Mouse (Mus musculus): ENCODE measurements around the gene Cryga.

Gene Cryga

DNA sequence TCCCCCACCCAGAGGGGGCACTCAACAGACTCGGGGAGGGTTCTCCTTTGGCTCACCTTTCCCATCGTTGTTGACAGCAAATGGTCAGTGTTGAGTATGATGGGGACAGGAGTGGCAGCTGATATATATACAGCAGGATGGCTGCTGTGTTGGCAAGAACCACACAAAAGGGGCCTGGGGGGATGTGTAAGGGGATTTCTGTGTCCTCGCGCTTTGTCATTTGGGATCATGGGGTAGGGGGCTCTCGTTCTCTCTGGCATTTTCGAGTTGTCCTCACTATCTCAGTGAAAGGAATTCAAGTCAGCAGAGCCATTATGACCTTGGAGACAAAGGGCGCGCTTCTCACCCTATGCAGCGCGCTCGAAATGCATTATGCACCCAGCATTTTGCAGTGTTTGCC lies at the start of gene Cryga:
TSS of gene Cryga (minus strand) at position 101 of the 400 bp plus-strand sequence.
- DNase-seq (ENCODE audit: low read depth, low spot score) = peak; percentile 27

DNA sequence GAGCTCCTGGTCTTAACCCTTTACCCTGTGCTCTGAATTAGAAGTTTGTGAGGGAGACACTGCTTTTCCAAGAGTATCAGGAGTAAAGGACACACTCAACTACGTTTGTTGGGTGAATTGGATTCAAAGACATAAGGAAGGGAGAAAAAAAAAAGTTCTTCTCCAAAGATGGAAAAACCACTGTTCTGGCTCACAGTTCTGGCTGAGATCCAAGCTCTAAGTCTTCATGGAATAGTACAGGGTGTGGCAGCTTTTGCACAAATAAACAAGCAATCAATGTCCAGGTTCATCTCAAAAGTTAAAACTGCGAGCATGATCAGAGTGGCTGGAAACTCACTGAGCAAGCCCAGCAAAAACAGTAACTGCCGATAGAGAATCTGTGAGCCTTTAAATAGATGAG lies 44.8 kb upstream of the Cryga start:
- DNase-seq (ENCODE audit: low read depth, low spot score) = no peak

DNA sequence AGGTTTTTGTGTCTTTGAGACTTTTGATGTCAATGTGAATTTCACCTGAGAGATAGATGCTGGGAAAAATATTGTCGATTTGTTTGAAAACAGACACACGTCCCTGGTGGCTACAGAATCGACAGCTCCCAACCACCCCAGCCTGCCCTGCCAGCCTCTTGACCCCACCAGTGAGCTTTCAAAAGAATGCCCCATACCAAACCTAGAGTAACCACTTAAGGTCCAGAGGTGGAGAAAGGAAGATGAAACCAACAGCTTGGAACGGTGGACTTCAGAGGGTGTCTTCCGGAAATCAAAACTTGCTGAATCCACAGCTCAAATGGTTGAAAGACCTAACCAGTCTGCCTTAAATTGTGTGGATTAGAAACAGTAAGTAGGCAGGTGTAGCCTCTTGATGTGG lies 44.2 kb upstream of the Cryga start:
- no peak for DNase-seq (ENCODE audit: low read depth, low spot score)

DNA sequence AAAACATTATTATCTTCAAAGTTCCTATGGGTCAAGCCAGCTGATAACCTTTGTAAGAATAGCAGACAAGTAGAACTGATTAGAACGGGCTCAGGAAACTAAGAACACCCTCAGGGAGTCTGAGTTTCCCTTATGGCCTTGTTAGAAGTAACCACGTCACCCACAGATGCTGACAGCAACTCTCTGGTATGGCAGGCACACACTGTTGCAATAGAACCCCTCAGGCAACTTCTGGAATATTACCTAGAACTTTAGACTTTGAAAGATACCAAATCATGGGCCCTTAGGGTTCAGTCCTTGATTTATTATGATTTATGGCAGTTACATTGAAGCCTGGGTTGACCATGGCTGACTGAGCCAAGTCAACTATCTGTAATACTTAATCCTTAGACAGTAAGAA lies 43.4 kb upstream of the Cryga start:
- DNase-seq (ENCODE audit: low read depth, low spot score) = no peak

DNA sequence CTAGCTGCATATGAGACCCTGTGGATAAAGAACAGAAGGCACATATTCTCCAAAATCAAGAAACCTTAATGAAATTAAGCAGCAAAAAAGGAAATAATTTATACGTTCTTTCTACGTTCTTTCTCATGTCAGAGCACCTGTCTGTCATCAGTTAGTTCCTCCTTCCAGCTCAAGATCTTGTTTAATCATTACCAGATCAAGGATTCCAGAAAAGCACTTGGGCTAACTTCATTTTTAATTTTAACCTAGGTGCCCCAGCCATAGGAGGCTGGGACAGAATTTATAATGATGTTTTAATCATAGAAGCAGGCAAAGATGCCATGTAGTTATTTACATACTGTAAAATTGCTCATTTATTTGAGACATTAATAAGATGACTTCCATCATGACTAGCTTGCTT lies 41.6 kb upstream of the Cryga start:
- DNase-seq (ENCODE audit: low read depth, low spot score) = no peak

DNA sequence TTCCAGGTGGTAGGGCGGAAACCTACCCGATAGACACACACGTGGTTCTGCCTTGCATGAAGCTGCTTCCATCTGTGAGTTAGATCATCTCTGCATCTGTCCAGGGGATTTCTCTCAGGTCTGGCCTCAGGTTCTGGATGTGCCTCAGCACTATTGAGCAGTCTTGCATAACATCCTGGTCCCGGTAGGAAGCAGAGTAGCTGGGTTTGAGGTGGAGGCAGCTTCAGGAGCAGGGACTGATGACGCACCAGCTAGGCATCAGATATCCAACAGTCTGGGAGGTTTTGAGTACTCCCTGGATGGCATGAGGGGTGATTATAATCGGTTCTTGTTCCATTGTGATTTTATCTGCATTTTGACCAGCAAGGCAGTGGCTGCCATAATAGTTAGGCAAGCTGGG lies 34.4 kb upstream of the Cryga start:
- DNase-seq (ENCODE audit: low read depth, low spot score) = no peak

DNA sequence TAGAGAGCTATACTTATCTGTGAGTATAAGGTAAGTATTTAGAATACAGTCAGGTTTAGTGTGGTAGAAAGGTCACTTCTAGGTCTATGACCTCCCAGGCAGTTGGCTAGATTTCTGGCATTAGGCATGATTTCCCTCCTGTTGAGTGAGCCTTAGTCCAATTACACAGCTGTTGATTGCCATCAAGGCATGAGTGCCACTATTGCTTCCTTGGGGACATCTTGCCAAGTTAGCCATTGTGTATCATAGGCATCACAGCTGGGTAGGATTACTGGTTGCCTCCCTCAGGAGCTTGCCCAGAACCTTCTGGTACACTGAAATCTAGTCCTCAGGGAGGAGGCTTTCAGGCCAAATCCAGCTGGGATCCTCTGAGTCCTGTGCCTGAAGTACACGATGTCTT lies 29.7 kb upstream of the Cryga start:
- no peak for DNase-seq (ENCODE audit: low read depth, low spot score)

DNA sequence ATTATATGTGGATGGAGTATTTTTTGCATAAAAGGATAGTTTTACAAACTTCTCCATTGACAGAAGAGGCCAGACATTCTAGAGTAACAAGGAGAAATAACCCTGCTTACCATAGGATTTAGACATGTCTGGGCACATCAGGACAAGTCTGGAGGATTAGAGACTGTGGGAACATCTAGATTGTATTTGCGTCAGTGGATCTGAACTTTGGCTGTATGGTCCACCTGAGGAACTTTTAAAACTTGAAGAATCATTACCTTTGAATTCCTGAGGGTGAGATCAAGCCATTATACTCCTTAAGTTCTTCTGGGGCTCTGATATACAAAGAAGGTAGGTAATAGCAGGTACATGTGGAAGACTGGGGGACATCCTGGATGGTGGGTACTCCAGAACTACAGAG lies 28.5 kb upstream of the Cryga start:
- no peak for DNase-seq (ENCODE audit: low read depth, low spot score)

DNA sequence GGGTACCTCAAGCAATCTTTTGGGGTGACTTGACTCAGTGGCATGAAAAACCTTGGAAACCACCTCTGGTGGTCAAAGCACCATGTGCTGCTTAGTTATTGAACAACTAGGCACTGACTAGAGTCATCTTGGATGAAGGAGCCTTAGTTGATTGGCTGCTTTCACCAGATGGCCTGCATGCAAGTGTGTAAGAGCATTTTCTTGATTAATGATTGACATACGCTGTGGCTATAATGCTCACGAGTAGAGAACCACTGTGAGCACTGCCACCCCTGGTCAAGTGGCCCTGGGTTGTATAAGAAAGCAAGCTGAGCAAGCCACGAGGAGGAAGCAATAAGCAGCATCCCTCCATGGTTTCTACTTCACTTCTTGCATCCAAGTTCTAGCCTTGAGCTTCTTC lies 27.1 kb upstream of the Cryga start:
- DNase-seq (ENCODE audit: low read depth, low spot score) = no peak

DNA sequence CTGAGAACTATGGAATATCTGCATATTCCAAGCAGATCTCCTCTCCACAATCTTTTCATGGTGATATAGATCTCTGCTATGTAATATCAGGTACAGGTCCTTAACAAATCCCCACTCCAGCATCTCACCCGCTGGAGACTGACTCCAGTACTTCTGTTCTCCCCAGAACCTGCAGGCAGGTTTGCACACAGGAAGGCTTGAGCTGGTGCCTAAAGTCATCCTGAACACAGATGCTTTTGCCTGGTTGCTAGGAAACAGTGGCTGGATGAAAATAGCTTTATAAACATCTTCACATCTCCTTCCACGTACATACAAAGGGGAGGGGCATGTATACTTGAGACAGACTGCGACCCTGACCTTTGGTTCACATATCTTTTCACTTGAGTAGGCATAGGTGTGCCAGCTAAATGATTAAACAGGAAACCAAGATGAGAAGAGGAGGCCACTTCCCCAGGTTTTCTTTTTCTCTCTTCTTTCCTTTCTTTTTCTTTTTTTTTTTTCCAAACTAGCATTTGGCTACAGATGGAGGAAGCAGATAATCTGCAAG lies 26.5 kb upstream of the Cryga start:
- no peak for DNase-seq (ENCODE audit: low read depth, low spot score)

DNA sequence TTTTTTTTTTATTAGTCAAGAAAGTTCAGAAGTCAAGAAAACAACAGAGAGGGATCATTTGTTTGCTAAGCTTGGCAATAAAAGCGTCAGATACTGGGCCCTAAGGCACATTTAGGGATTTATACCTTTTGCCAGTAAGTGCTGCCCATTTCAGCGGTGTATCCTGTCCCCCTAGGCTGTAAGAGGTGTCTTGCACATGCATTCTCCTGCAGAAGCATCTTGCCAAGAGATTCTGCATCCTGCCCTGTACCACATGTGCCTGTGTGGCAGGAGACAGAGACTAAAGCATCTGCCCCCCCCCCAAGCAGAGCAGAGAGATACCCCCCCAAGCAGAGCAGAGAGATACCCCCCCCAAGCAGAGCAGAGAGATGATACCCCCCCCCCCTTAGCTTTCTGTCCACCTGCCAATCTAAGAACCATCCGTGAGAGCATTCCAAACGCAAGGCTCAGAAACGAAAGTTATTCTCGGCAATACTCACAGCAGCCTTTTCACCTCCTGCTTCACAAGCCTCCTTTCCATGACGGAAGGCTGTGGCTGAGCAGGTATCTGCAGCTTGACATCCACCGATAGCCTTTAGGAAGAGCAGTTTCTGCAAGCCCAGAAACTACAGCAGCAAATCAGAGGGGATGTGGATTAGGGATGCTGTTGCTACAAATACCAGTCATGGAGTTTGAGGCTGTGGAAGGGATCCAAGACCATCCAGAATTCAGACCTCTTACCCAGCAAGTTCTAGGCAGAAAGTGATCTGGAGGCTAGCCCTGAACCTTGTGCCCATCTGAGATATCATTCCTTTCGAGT lies 19.6 kb upstream of the Cryga start, which contains the start of gene D630023F18Rik:
TSS of gene D630023F18Rik (minus strand) at position 641 of the 799 bp plus-strand sequence.
- DNase-seq (ENCODE audit: low read depth, low spot score) = no peak

DNA sequence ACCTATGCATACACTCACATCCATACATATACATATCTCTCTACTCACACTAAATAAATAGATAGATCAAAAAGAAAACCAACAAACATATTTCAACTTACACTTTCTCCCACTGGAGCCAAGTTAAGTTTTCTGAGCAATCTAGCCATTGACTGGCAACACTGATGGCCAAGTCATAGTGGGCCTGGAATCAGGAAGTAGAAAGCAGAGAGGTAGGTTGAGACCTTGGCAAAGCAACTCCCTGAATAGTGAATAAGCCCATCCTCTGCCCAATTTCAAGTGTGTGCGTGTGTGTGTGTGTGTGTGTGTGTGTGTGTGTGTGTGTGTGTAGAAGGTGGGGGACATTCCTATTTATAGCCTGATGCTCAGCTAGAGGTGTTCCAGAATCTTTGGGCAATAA lies 16.3 kb upstream of the Cryga start, which contains the start of gene Gm28845:
TSS of gene Gm28845 (minus strand) at position 121 of the 400 bp plus-strand sequence.
- no peak for DNase-seq (ENCODE audit: low read depth, low spot score)

DNA sequence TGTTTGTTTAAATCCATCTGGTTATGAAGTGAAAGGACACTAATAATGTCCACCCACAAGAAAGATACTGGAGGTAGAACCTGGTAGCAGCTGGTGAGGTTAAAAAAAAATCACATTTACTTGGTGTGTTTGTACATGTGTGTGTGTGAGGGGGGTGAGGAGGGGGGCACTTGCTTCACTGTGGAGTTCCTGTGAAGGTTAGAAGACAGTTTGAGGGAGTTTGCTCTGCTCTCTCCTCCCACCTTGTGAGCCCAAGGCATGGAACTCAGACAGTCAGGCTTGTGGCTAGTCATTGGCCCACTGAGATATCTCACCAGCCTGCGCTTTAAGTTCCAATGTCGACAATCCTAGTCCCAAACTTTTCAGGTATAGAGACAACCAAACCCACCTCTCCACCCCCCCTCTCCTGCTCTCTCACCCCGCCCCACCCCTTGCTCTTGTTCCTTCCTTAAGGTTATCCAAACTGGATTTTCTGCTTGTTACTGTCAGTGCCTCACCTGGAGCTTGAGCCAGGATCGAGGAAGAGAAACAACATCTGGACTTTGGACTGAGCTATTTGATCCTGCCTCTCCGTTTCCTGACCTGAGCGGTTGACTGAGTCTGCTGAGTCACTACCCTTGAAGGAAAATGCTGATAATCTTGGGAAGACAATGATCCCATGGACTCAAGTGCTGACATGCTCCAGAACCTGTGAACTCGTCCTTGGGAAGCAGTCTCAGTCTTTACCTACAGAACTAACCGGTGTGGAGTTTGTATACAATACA lies 15.2 kb upstream of the Cryga start:
- peak; percentile 24 for DNase-seq (ENCODE audit: low read depth, low spot score)

DNA sequence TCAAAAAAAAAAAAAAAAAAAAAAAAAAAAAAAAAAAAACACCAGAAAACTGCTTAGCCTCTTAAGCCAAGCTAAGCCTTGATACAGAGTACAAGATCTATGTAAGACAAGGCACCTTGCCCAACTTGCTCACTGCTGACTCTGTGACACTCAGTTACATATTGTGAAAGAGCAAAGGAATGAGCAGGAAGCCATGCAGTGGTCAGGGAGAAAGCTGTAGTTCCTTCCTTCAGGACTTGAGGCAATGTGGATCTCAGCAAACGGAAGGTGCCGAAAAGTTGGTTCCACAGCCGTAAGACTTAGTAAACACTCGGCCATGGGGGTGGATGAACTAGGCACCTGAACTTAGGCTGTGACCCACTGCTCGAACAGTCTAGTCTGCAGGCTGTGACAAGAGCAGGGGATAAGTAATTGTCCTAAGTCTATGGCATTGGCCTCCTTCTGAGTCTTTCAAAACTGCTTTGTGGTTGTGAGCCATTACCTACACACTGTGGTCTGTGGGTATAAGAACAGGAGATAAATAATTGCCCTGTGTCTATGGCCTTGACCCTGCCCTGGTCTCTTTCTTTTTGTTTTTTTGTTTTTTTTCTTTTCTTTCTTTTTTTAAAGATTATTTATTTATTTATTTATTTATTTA lies 10.5 kb upstream of the Cryga start:
- no peak for DNase-seq (ENCODE audit: low read depth, low spot score)

DNA sequence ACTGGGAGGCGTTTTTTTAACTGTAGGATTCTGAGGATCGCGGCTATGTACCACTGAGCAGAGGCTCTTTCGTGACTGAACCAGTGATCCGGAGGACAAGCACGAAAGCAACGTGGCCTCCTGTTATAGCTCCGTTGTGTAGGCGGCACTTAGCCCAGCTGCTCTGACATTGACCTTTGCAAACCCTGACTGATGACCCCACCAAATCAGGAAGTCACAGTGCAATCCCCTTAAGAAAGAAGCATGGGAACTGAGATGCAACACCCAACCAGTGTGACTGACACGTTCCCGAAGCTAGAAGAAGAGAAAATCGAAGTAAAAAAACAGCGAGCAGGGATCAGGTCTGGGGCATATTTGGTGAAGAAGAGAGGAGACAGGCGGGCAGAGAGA lies 9.6 kb upstream of the Cryga start:
- DNase-seq (ENCODE audit: low read depth, low spot score) = no peak

DNA sequence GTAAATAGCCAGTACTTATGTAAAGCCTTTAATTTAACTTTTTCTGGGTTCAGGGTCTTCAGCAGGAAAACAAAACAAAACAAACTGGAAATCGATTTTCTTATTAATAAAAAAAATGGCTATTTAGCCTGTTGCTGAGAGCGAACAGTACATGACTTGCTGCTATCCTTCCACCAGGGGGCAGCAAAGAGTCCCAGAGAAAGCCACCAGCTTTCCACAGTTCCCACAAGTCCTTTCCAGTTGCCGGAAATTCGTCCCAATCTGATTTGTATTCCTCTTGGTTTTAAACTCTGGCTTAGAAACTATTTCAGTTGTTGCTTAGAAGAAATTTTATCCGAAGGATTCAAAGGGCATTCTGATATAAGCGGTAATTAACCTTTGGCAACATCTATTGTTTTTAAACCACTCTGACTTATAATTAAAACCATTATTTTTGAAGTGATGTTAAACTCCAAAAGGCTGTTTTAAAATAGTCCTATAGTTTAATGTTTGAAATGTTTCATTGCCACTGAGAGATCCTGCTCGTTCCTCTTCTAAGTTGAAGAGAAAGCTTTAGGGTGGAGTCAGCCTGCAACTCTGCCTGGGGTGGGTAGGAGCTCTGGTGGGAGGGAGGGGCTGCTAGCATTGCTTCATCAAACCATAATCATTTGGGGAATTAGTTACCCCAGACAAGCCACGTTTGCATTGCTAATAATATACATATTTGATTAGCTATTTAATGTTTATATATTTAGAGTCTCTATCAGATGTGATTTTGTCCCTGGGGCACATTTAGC lies 9.0 kb upstream of the Cryga start:
- DNase-seq (ENCODE audit: low read depth, low spot score) = peak; percentile 92

DNA sequence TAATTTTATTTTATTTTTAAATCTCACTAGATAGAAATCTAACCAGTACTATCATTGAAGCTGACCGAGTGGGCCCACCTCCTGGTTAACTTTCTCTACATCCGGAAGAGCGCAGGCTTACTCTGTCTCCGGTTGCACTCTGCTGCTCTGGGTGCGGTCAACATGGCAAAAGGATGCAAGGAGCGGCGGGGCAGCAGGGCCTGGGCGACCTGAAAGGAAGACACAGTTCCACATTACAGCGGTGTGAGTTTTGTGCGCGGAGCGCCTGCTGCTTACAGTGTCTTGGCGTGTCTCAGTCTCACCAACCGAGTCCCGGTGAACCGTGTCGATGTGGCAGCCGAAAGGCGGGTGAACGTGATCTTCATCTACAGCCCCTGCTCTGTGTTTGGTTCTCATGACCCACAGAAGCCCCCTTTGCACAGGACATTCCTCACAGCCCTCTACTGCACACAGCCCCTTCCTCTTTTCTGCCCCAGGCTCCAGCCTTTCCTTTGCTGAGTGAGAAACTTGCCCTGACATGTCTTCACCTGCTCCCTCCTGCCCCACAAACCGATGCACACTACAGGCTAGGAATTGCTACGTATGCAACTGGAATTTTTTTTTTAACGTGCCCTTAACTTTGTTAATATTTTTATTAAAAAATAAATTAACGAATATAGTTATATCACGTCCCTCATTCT lies 6.7 kb upstream of the Cryga start:
- peak; percentile 80 for DNase-seq (ENCODE audit: low read depth, low spot score)

DNA sequence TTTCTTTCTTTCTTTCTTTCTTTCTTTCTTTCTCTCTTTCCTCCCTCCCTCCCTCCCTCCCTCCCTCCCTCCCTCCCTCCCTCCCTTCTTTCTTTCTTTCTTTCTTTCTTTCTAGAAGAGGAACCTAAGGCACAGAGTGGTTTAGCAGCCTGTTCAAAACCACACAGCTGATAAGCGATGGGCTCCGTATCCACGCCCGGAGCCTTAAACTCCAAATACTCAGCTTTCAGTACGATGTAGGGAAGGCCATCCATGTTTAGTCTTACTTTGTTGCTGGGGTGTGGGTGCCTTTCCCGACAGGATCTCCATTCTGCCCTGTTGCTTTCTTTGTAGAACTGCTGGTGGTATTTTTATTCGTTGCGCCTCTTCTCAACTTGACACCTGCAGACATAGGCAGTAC lies 6.0 kb upstream of the Cryga start:
- no peak for DNase-seq (ENCODE audit: low read depth, low spot score)

DNA sequence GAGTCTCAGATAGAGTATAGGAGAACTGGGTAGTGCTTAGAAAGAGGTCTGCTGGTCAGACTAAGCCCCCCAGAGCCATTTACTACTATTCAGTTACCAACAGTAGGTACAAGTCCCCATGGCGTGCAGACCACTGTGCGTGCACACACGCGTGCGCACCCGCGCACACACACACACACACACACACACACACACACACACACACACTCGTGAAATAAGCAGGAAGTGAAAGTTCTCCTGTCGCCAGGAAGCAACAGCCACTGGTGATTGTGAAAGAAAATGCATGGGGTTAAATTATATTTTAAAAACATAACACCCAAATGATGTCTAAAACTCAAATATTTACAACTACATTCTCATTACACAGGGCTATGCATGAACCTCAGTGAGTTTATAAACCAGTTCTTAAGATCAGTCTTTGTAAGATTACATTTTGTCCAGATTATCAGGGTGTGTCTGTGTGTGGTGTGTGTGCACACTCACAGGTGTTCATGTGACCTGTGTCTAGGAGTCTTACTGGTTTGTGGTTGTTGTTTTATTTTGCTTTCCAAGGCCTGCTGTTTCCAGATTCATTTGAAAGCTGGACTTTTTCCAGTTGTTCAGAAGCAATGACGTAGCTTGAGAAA lies 4.6 kb upstream of the Cryga start:
- no peak for DNase-seq (ENCODE audit: low read depth, low spot score)

DNA sequence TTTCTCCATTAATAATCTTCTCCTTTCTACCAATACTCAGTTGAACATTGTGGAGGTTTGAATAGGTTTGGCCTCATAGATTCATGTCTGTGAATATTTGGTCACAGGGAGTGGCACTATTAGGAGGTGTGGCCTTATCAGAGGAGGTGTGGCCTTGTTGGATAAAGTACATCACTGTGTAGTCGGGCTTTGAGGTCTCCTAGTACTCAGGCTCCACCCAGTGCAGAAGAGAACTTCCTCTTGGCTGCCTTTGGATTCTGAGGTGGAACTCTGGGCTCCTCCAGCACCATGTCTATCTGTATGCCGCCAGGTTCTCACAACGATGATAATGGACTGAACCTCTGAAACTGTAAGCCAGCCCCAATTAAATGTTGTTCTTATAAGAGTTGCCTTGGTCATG lies 6.2 kb downstream of the Cryga start:
- DNase-seq (ENCODE audit: low read depth, low spot score) = no peak
